Mouse (Mus musculus): ENCODE results near the gene Ascc2. TPM values are rescaled to one million over a fixed set of nuclear protein-coding genes. Genes with fewer than 3 reads are reported as not detected.

Ascc2 gene
- total RNA-seq (2023; ENCODE audit: inconsistent age), result 22.6 to 24.0 TPM (median 23.2 TPM) in 4 replicates

GRCm38 (mm10) chr11:4637534-4638234 lies at the start of gene Ascc2:
TSS of gene Ascc2 (plus strand) at chr11:4637747.

GRCm38 (mm10) chr11:4594608-4595500 lies 42.7 kb upstream of the Ascc2 start, which contains the start of gene Mtmr3:
TSS of gene Mtmr3 (minus strand) at chr11:4594863.

GRCm38 (mm10) chr11:4620017-4620485 lies 17.5 kb upstream of the Ascc2 start, which contains the start of gene Gm11032:
TSS of gene Gm11032 (plus strand) at chr11:4620067.

GRCm38 (mm10) chr11:4704072-4704964 lies 66.8 kb downstream of the Ascc2 start, which contains the start of the genes Uqcr10 and Zmat5:
TSS of gene Uqcr10 (minus strand) at chr11:4704342.
TSS of gene Zmat5 (plus strand) at chr11:4704678.

Other genes starting within 250 kb of the Ascc2 start
- 0.72 to 4.1 TPM (median 1.2 TPM) in 4 replicates for gene Hormad2, start 196.6 kb upstream of the Ascc2 start, total RNA-seq (2023; ENCODE audit: inconsistent age)
- gene Mtmr3, start 42.9 kb upstream of the Ascc2 start, total RNA-seq (2023; ENCODE audit: inconsistent age), result 110 to 111 TPM (median 110 TPM) in 4 replicates
- not detected in 4 replicates for gene Gm11032, start 17.7 kb upstream of the Ascc2 start, total RNA-seq (2023; ENCODE audit: inconsistent age)
- gene Uqcr10, start 66.6 kb downstream of the Ascc2 start, total RNA-seq (2023; ENCODE audit: inconsistent age), result 96.5 to 136 TPM (median 121 TPM) in 4 replicates
- 22.9 to 30.8 TPM (median 29.3 TPM) in 4 replicates for gene Zmat5, start 66.9 kb downstream of the Ascc2 start, total RNA-seq (2023; ENCODE audit: inconsistent age)
- 0.18 TPM in 1 of 4 replicates, not detected in the others for gene Cabp7, start 109.0 kb downstream of the Ascc2 start, total RNA-seq (2023; ENCODE audit: inconsistent age)
- gene Nf2, start 211.8 kb downstream of the Ascc2 start, total RNA-seq (2023; ENCODE audit: inconsistent age), result 41.0 to 47.1 TPM (median 44.3 TPM) in 4 replicates
- gene Nipsnap1, start 236.2 kb downstream of the Ascc2 start, total RNA-seq (2023; ENCODE audit: inconsistent age), result 16.6 to 22.0 TPM (median 20.8 TPM) in 4 replicates